Mouse (Mus musculus): ENCODE data around the gene Ttc21a. TPM values are rescaled to one million over a fixed set of nuclear protein-coding genes. Genes with fewer than 3 reads are reported as not detected.

The Ttc21a gene
- polyA plus RNA-seq, 1 experiment from 2014 or later = 0.23 TPM

GRCm38 (mm10) chr9:119966221-119966910, 29.0 kb downstream of the Ttc21a start:
- Histone ChIP-seq H3K27ac (ENCODE audit: poor library complexity, severe bottlenecking) (no peak overlapping the region), H3K27me3 (replicated peaks) (no peaks in the 10 kb centered on the region), H3K36me3 (peaks cover 4% of the 10 kb centered on the region), H3K4me1 (replicated peaks) (peaks cover 39% of the 10 kb centered on the region), H3K4me2 (no peak overlapping the region), H3K9me3 (replicated peaks) (no peaks in the 10 kb centered on the region), H3K4me3 (no peak overlapping the region), H3K9ac (no peak overlapping the region)
- WGBS = 83% methylated on average over 26 of the region's 26 CpGs
- no peak for ATAC-seq (ENCODE audit: insufficient number of reproducible peaks, low FRiP score)

- no peak overlapping the region for H3K4me3 ChIP-seq
- H3K36me3 ChIP-seq = peaks cover 39% of the 10 kb centered on the region
- WGBS = 80% methylated on average over 7 of the region's 7 CpGs
- no peaks in the 10 kb centered on the region for H3K27me3 ChIP-seq (replicated peaks)
- H3K4me1 ChIP-seq (replicated peaks) = peaks cover 26% of the 10 kb centered on the region
- H3K9me3 ChIP-seq (replicated peaks) = no peaks in the 10 kb centered on the region
- ATAC-seq (ENCODE audit: insufficient number of reproducible peaks, low FRiP score) = no peak
- H3K9ac ChIP-seq = no peak overlapping the region
- H3K4me2 ChIP-seq = no peak overlapping the region
- H3K27ac ChIP-seq (ENCODE audit: poor library complexity, severe bottlenecking) = peak overlapping the region; percentile 48; the same call in 1 of the 2 replicates
Observed at GRCm38 (mm10) chr9:119969811-119970210, 32.4 kb downstream of the Ttc21a start.

- Histone ChIP-seq H3K36me3 (peaks cover 43% of the 10 kb centered on the region), H3K27ac (ENCODE audit: poor library complexity, severe bottlenecking) (peak overlapping the region; percentile 56), H3K9ac (peak overlapping the region; percentile 39; the same call in 1 of the 2 replicates), H3K9me3 (replicated peaks) (no peaks in the 10 kb centered on the region), H3K4me3 (no peak overlapping the region), H3K27me3 (replicated peaks) (no peaks in the 10 kb centered on the region), H3K4me1 (replicated peaks) (peaks cover 26% of the 10 kb centered on the region), H3K4me2 (no peak overlapping the region)
- WGBS = 32% methylated on average over 6 of the region's 6 CpGs
- ATAC-seq (ENCODE audit: insufficient number of reproducible peaks, low FRiP score) = no peak
Observed at GRCm38 (mm10) chr9:119970221-119970620, 32.8 kb downstream of the Ttc21a start.

GRCm38 (mm10) chr9:119970763-119971656, 33.6 kb downstream of the Ttc21a start:
- H3K9ac ChIP-seq = no peak overlapping the region
- peaks cover 26% of the 10 kb centered on the region for H3K4me1 ChIP-seq (replicated peaks)
- H3K4me2 ChIP-seq = no peak overlapping the region
- no peak overlapping the region for H3K4me3 ChIP-seq
- WGBS = 81% methylated on average over 7 of the region's 7 CpGs
- H3K36me3 ChIP-seq = peaks cover 44% of the 10 kb centered on the region
- ATAC-seq (ENCODE audit: insufficient number of reproducible peaks, low FRiP score) = no peak
- H3K9me3 ChIP-seq (replicated peaks) = no peaks in the 10 kb centered on the region
- H3K27me3 ChIP-seq (replicated peaks) = no peaks in the 10 kb centered on the region
- peak overlapping the region; percentile 56; the same call in 1 of the 2 replicates for H3K27ac ChIP-seq (ENCODE audit: poor library complexity, severe bottlenecking)

GRCm38 (mm10) chr9:119972166-119972565, 34.8 kb downstream of the Ttc21a start:
- 87% methylated on average over 10 of the region's 10 CpGs for WGBS
- Histone ChIP-seq H3K4me2 (no peak overlapping the region), H3K4me3 (no peak overlapping the region), H3K27ac (ENCODE audit: poor library complexity, severe bottlenecking) (no peak overlapping the region), H3K4me1 (replicated peaks) (peaks cover 35% of the 10 kb centered on the region), H3K9me3 (replicated peaks) (no peaks in the 10 kb centered on the region), H3K27me3 (replicated peaks) (no peaks in the 10 kb centered on the region), H3K9ac (no peak overlapping the region), H3K36me3 (peaks cover 44% of the 10 kb centered on the region)
- ATAC-seq (ENCODE audit: insufficient number of reproducible peaks, low FRiP score) = no peak

- peaks cover 39% of the 10 kb centered on the region for H3K4me1 ChIP-seq (replicated peaks)
- H3K9me3 ChIP-seq (replicated peaks) = no peaks in the 10 kb centered on the region
- 85% methylated on average over 12 of the region's 12 CpGs for WGBS
- peaks cover 44% of the 10 kb centered on the region for H3K36me3 ChIP-seq
- no peak overlapping the region for H3K9ac ChIP-seq
- H3K4me2 ChIP-seq = no peak overlapping the region
- no peak for ATAC-seq (ENCODE audit: insufficient number of reproducible peaks, low FRiP score)
- H3K27ac ChIP-seq (ENCODE audit: poor library complexity, severe bottlenecking) = no peak overlapping the region
- no peak overlapping the region for H3K4me3 ChIP-seq
- H3K27me3 ChIP-seq (replicated peaks) = no peaks in the 10 kb centered on the region
Observed at GRCm38 (mm10) chr9:119972582-119972981, 35.2 kb downstream of the Ttc21a start.

- H3K4me2 ChIP-seq = no peak overlapping the region
- peaks cover 46% of the 10 kb centered on the region for H3K4me1 ChIP-seq (replicated peaks)
- WGBS = 92% methylated on average over 23 of the region's 23 CpGs
- H3K27me3 ChIP-seq (replicated peaks) = no peaks in the 10 kb centered on the region
- H3K9me3 ChIP-seq (replicated peaks) = no peaks in the 10 kb centered on the region
- H3K9ac ChIP-seq = no peak overlapping the region
- no peak overlapping the region for H3K4me3 ChIP-seq
- peaks cover 44% of the 10 kb centered on the region for H3K36me3 ChIP-seq
- ATAC-seq (ENCODE audit: insufficient number of reproducible peaks, low FRiP score) = no peak
- no peak overlapping the region for H3K27ac ChIP-seq (ENCODE audit: poor library complexity, severe bottlenecking)
Observed at GRCm38 (mm10) chr9:119973281-119973680, 35.9 kb downstream of the Ttc21a start.

GRCm38 (mm10) chr9:119973869-119974520, 36.6 kb downstream of the Ttc21a start:
- 89% methylated on average over 27 of the region's 27 CpGs for WGBS

GRCm38 (mm10) chr9:119974609-119975008, 37.2 kb downstream of the Ttc21a start:
- peaks cover 44% of the 10 kb centered on the region for H3K36me3 ChIP-seq
- no peak overlapping the region for H3K4me3 ChIP-seq
- H3K27ac ChIP-seq (ENCODE audit: poor library complexity, severe bottlenecking) = no peak overlapping the region
- H3K9me3 ChIP-seq (replicated peaks) = no peaks in the 10 kb centered on the region
- H3K27me3 ChIP-seq (replicated peaks) = no peaks in the 10 kb centered on the region
- H3K4me1 ChIP-seq (replicated peaks) = peaks cover 53% of the 10 kb centered on the region
- 76% methylated on average over 5 of the region's 5 CpGs for WGBS
- H3K4me2 ChIP-seq = no peak overlapping the region
- no peak overlapping the region for H3K9ac ChIP-seq
- ATAC-seq (ENCODE audit: insufficient number of reproducible peaks, low FRiP score) = no peak

More at GRCm38 (mm10) chr9:119973869-119974520, 36.6 kb downstream of the Ttc21a start:
- Histone ChIP-seq H3K36me3 (peaks cover 44% of the 10 kb centered on the region), H3K4me1 (replicated peaks) (peaks cover 52% of the 10 kb centered on the region), H3K4me2 (no peak overlapping the region), H3K27me3 (replicated peaks) (no peaks in the 10 kb centered on the region), H3K9me3 (replicated peaks) (no peaks in the 10 kb centered on the region), H3K4me3 (no peak overlapping the region), H3K9ac (no peak overlapping the region), H3K27ac (ENCODE audit: poor library complexity, severe bottlenecking) (no peak overlapping the region)
- no peak for ATAC-seq (ENCODE audit: insufficient number of reproducible peaks, low FRiP score)

GRCm38 (mm10) chr9:119975286-119975685, 37.9 kb downstream of the Ttc21a start:
- H3K27me3 ChIP-seq (replicated peaks) = no peaks in the 10 kb centered on the region
- no peaks in the 10 kb centered on the region for H3K9me3 ChIP-seq (replicated peaks)
- no peak for ATAC-seq (ENCODE audit: insufficient number of reproducible peaks, low FRiP score)
- no peak overlapping the region for H3K4me3 ChIP-seq
- H3K4me2 ChIP-seq = no peak overlapping the region
- H3K4me1 ChIP-seq (replicated peaks) = peaks cover 53% of the 10 kb centered on the region
- WGBS = 90% methylated on average over 4 of the region's 4 CpGs
- H3K9ac ChIP-seq = no peak overlapping the region
- no peak overlapping the region for H3K27ac ChIP-seq (ENCODE audit: poor library complexity, severe bottlenecking)
- peaks cover 44% of the 10 kb centered on the region for H3K36me3 ChIP-seq
